Mouse (Mus musculus) right cerebral cortex, postnatal 4 days (tissue): ENCODE results near the gene Art3.
A peak's percentile ranks its signal among the peaks of the same experiment; 100 is the strongest.
"Not testable (repeated sequence)": the region's sequence is repeated elsewhere in the genome, so short reads cannot be mapped to it uniquely, and the experiment has no call there.

Experiments
- DNase-seq: peaks from one replicate; pipeline ENCODE4 v3.0.0-alpha.2; 2022

Art3 gene

DNA sequence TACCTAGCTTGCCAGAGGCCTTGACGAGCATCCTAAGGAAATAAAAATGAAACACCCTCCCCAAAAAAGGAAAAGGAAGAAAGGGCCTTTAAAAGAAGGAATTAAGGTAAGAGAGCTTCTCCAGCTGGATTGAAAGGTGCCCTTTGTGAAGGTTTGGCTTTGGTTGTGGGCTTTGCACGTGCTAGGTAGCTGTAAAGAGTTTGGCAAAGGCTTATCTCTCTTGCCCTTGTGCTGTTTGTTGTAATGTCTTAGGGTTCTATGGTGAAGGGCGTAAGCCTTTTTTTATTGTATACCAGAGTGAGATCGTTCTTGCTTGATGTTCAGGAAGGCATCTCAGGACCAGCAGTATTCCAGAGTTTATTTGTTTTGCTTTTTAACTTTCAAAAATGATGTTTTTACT lies 9.0 kb downstream of the Art3 start:
- no peak for DNase-seq

DNA sequence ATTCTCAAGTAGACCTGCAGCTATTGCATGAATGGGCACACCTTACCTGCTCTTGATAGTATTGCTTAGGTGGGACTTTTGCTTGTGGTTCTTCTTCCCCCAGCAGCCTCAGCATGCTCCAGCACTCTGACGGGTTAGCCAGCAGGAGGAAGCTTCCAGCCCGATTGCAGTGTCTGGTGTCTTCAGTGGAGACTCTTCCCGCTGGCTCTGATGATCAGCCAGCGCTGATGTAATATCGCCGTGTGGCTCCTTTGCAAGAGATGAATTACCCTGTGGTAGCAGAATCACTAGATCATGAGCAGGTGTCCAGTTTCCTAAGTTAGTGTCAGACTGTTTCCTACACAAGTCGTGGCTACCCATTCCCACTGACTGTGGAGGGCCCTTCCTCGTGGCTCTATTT lies 13.4 kb downstream of the Art3 start:
- no peak for DNase-seq

DNA sequence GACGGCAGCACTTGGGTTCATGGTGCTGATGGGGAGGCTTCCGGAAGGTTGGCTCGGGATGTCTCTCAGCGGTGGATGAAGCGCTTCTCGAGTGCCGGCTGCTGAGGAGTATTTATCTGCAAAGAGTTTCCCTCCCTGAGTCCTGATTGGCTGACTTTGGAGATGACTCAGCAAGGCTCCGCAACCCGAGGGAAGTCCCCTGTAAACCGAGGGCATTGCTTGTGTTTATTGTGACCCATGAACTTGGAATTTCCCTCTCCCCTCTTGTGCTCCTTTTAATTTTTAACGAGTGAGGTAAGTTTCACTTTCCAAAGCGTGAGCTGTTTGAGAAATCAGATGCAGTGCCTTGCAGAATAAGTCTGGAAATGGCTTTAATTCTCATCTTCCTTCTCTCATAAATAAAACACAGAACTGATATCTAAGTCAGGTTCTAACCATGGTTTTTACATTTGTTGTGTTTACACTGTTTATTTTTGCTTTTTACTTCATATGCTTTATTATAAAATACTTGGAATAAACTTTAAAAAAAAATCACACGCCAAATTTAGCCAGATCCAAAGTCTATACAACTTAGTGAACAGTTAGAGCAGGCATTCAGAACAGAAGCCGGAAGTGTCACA lies 17.3 kb downstream of the Art3 start, which contains the start of gene Cxcl10:
TSS of gene Cxcl10 (minus strand) at position 96 of the 620 bp plus-strand sequence.
- DNase-seq = no peak

DNA sequence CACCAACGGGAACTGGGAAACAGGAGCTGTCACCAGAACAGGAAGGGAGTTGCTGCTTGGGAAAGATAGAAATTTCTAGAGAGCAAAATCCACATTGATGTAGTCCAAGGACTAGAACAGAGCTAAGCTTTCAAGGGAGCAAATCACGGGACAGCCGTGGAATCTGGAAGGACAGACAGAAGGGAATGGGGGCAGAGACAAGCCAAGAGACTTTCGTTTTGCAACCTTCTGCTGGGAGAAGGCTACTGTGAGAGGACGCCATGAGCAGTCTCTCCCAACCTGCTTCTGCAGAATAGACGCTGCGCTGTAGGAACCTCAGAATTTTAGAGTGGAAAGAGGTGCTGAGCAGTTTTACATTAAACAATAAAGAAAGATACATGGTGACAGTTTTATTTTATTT lies 18.1 kb downstream of the Art3 start:
- no peak for DNase-seq

DNA sequence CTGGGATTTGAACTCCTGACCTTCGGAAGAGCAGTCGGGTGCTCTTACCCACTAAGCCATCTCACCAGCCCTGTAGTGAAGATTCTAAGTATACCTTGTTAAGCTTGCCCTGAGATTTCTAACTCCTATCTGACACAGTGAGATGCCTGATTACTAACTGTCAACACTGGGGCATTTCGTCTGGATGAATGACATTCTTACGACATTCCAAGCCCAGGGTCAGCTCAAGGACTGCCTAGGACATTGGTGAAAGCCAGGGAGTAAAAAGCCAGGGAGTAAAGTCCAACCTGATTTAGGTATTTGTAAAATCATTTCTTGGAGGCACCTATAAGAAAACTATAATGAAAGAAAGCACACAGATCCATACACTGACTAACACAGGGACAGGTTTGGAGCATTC lies 21.1 kb downstream of the Art3 start:
- DNase-seq = not testable (repeated sequence)

DNA sequence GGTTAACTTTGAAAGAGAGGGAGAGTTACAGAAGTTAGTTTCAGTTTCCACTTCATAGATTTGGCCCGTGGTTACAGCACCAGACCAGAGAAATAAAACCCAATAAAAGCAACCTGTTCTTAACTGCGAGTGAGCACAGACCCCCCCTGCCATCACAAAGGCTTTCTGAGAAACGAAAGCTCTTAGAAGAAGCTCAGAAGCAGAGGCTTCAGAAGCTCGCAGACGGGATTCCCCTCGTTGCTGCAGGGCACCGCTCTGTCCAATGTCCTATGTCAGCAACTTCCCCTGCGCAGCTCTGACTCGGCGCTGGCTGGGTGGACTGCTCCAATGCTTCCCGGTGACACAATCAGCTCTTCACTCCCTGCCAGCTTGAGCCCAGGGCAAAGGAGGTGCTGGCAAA lies 21.9 kb downstream of the Art3 start:
- DNase-seq = no peak

DNA sequence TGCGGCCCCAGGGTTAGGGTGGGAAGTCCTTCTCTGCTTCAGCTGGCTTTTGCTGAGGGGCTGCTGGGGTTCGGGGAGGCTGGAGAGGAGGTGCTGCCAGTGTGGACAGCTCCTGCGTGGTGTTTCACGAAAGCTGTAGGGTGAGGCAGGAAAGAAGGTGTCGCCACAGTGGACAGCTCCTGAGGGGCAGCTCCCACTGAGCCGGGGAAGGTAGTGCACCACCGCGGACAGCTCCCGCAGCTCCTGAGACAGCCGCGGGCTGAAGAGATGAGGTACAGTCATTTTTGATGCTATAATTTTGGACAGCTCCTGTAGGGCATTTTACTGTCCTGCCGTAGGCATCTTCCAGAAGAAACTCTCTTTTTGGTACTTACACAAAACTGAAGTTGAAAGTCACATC lies 26.4 kb downstream of the Art3 start:
- no peak for DNase-seq

DNA sequence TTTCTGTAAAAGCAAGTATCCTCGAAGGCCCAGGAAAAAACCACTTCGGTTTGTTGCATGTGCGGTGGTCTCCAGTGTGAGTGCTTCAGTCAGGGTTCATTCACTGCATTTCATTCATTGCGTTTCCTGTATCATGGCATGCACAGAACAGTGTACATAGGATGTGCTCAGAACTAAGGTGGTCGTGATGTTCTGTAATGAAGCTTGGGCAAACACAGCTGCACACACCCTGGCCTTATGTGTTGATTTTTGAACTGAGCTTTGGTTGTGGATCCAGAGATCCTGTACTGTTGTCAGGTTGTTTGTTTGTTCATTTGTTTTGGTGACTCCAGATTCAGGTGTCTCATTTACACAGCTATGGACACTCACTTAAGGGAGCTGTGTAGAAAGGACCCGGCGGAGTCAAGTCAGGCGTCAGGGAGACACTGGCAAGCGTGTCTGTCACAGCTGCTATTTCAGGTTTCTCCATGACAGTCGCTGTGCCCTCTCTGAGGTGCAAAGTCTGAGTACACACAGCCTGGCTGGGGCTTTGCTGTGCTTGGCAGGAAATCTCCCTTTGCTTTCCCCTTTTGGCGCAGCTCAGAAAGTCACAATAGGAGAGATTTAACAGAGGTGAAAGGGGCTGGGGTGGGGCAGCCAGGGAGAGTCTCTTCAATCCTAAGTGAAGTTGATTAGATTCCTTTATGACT lies 27.3 kb downstream of the Art3 start:
- DNase-seq = no peak

DNA sequence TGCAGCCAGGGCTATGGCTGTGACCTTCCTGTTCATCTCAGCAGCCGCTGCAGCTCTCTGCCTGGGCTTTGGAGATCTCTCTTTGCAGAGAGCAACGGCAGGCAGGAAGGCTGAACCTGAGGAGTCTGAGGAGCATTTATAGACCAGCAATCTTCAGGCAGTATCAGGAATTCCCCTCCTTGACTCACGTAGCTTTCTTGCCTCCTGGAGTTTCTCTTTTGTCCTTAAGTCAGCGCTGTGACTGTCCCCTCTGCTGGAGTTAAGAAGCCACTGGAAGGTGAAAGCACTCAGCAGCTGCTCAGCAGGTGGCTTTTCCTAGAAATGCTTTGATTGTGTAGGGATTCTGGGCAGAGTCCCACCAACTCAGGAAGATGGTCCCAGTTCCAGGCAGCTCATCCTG lies 31.6 kb downstream of the Art3 start:
- DNase-seq = no peak

DNA sequence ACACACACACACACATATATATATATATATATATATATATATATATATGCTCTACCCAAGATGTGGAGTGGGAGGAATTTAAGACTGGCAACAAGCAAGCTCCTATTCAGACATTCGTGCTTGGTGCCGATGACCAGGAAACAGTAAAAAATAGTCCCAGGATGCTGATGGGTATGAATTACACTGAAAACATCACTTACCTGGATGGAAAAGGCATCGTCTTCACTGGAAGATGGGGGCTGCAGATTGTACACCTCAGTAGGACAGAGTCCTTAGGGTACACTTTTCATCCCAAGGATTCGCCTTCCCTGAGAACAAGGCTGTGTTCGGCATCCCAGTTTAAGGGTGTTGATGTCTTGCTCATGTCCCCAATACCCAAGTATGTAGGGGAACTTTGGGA lies 32.4 kb downstream of the Art3 start:
- no peak for DNase-seq

DNA sequence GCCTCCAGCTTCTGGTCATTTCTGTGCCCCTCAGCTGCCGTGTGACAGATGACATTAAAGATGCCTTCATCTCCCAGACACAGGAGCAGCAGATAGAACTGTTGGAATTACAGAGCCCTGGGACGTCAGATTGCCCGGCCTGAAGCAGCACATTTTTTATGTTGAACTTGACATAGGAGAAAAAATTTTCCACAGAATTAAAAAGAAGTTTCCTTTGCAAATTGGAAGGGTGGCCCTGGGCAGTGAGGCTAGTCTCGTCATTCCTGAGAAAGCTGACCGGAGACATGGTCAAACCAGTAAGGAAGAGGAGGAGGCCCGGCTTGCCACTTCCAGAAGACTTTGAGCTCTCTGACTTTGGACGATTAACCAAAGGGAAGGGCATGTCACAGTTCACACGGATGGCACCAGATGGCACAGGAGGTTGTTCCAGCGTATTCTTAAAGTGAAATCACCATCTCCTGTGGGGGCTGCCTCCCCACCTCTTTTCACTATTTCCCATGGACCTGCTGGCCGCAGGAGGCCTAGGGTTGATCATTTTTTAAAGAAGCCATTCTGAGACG lies 33.6 kb downstream of the Art3 start:
- no peak for DNase-seq

DNA sequence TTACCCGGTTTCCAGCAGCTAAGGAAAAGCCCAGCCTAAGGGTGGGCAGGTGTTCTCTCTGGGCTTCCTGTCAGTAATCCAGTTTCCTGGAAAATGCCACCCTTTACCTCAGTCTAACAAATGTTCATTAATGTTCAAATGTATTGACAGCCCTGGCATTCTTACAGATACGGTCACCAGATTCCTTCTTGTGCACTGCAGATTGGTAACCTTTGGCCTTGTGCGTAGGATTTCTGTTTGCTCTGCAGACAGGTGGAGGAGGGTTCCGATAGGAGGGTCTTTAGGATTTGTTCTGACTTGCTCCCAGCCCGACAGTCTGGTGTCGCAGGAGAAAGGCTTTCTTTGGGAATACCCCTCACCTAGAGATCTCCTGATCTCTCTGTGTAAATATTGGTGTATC lies 34.9 kb downstream of the Art3 start:
- DNase-seq = no peak

DNA sequence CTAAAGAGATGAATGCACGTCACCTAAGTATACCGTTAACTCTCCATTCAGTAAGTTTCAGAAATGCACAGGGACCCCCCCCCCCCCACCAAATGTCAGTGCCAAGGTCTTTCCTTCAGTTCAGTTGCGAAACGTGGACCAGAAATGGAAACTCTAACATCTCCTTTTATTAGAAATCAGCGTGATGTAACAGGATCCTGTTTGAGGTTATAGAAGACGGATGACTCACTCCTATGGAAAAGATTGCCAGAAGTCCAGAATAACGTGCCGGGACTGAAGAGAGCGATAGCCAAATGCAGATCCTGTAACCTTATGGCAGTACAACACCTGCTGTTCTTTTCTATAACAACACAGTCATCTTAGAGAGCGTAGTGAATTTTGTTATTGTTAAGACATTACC lies 36.8 kb downstream of the Art3 start:
- DNase-seq = no peak

DNA sequence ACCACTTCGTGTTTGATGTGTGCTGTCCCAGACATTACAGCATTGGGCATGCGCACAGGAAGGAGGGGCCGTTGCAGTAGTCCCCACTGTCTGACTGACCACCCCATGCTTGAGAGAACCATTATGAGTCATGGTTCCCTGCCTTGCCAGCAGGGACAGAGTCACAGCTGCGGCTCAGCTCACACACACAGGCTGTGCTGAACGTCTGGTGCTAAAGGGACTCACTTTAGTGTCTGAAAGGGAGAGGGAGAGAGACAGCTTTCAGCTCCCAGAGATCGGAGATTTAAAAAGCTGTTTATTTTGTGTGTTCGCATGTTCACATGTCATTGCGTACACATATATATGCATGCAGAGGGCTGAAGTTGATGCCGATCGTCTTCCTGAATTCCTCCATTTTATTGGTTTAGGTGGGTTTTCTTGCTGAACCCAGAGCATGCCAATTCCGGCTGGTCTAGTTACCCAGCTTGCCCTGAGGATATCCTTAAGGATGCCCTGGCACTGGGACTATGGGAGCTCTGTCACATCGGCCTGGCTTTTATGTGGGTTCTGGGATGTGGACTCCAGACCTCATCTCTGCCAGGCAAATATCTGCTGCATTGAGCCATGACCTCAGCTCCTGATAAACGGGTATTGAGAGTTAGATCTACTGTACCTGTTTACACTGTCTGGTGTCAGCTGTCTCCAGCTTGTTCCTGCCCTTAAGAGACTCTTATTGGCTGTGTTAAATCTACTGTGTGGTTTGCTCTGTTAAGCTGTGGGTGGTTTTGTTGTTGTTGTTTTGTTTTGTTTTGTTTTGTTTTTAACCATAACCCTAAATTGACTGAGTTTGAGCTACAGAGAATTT lies 37.7 kb downstream of the Art3 start:
- DNase-seq = peak; percentile 49

DNA sequence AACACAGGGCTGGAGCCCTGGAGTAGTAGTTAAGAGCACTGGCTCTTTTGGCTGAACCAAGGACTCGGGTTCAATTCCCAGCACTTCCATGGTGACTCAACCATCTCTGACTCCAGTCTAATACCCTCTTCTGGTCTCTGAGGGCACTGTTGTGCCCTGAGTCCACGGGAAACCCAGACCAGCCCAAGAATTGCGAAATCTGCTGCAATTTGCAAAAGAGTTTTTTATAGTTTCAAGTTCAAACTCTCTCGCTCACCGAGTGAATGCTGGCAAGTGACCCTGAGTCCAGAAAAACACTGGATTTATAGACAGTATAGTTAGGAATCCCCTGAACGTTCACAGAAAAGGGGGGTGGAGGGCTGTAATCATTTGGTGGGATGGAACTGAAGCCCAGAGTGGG lies 38.8 kb downstream of the Art3 start:
- no peak for DNase-seq

DNA sequence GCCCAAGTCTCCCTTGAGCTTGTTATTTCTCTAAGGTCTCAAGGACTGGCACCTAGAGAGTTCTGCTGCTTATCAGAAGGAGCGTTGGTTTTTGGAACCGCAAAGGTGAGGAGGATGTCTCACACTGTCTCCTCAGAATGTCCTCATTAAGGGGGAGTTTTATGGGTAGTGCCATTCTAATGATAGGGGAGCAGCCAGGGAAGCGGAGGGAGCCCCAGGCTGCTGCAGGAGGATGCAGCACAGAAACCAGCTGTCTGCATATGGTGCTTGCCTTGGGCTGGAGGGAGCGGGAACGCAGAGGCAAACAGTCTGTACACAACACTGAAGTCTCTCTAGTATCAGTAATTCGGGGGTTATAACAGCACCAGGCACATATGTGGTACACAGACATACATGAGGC lies 39.3 kb downstream of the Art3 start:
- DNase-seq = no peak

DNA sequence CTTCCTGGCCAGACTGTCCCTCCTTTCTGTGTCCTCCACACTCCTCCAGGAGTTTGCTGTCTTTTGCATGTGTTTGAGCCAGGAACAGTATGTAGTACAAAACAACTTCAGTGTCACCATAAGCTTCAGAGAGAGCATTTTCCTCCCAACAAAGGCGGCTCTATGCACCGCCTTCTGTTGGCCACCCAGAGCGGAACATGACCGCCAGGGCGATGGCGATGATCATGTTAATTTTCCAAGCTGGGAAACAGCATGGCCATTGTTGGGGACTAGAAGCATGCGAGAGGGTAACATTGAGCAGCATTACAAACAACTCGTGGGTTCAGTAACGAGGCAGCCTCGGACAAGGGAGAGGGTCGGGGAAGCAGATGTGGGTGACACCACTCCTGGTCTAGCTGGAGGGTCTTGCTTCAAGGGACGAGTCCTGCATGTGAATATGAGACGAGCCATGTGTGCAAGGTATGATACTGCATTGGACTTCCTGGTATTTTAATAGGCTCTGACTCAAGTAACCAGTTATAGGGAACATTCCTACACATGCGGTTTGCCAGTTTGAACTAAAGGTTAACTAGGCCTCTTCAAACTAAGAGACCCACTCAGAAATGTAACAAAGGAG lies 39.8 kb downstream of the Art3 start:
- no peak for DNase-seq

DNA sequence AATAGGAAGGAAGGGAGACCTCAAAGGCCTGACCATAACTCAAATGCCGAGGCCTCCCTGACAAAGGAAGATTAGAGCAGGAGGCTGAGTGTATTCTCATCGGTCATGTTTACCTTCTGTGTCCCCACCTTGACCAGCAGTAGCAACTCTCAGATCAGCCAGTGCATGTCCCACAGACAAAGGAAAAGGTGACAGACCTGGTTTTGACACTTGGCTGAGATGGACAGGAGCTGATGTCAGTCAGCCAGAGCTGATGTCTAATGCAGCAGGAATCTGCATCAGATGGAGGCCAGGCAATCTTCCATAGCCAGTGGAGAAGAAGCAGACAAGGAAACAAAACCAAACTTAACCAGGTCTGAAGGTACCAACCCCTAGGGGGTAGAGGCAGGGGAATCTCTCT lies 41.0 kb downstream of the Art3 start:
- DNase-seq = no peak

DNA sequence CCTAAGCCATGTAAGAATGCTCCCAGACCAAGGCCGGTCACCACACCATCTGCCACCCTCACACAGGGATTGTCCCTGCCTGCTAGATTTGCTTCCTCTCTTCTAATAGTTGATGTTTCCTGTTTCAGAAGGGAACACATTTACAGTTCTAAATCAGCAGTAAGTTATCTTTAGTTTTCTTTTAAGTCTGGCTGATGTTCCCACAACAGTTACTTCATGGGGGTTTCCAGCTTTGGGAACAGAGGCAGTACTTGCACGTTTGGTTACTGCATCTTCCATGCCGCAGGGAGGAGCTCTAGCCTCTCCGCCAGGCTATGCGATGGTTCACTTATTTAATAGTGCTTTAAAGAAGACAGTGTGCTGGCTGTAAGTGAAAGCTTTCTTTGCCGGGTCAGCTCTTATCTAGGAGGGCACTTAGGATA lies 43.1 kb downstream of the Art3 start:
- no peak for DNase-seq

DNA sequence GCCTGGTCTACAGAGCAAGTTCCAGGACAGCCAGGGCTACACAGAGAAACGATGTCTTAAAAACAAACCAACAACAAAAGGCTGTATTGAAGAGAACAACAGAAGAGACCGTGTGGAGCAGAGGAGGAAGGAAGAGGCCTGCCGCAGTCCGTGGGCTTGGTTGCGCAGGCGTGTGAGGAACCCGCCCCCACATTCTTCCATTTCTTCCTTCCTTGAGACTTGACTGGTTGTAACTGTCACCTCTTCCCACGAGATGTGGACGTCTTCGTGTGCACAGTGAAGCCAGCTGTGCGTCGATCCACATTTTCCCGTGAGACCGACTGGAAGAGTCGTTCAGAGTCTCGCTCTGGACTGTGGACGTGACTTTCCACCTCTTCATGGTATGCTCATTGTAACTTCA lies 43.7 kb downstream of the Art3 start:
- no peak for DNase-seq

DNA sequence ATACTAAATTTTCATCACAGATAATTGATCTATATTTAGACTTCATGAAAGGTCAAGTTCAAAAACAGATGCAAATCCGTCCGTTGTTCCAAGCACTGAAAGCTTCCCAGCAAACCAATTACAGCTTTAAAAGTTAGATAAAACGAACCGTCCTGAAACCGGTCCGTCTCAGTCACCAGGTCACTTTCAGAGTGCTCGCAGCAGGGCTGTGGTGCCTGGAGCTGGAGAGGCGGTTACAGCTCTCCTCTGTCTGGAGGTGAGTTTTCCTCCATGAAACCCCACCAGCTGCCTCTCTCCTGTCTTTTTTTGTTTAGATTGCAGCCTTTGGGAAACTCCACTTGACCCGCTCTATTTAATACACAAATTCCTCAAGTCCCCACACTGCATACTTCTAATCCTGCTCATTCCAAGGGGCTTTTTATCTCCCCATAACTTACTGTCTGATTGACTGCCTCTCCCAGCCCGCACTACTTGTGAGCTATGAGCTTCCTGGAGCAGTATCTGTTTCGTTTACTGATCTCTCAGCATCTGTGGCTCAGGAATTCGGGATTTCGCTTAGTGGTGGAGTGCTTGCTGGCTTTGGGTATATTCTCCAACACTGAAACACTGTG lies 45.3 kb downstream of the Art3 start:
- no peak for DNase-seq

DNA sequence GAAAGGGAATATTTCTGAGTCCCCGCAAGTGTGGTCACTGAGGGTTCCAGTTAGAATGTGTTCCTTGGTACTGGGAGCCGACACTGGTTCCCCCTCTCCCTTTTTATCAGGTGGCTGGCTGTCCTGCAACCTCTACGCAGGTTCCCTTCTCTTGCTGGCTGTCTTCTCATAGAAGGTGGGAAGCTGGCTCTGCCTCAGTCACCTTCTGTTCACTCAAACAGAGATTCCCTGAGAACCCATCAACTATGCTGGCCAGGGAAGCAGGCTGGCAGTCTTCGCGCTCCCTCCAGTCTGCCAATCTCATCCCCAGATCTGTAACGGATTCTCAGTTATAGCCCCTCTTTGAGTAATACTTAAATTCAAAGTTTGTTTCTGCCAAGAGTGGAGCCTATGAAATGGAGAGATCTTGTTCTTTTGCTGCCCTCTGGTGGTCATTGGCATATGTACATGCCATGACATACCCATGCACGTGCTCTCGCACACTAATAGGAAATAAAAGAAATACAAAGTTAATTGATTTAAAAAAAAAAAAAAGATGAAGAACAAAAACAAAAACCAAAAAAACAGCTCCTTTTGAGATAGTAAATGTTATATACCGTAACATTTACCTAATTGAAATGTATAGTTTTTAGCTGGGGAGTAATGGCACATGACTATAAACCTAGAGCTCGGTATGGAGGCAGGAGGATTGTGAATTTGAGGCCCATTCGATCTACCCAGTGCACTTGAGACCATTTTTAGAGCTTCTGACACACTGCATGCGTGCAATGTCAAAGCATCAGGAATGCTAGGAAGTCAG lies 50.1 kb downstream of the Art3 start:
- peak; percentile 80 for DNase-seq
